Mouse (Mus musculus) kidney, embryonic 15.5 days (tissue): ENCODE data around the gene St3gal5. TPM values are rescaled to one million over a fixed set of nuclear protein-coding genes. Genes with fewer than 3 reads are reported as not detected.
A peak's percentile ranks its signal among the peaks of the same experiment; 100 is the strongest.

Experiments
- ATAC-seq: fragments of 200-750 bp; cut with Nextera tagmentation; replicated peaks from 2 replicates; pipeline ENCODE4 v1.8.0; 2017; ENCODE audit warnings: moderate TSS enrichment; ENCODE audit not compliant: low FRiP score
- H3K27ac ChIP-seq: fragments of 300-500 bp; sonication (generic); 2 replicates; pipeline ENCODE4 v1.5.1; 2015; ENCODE audit warnings: mild to moderate bottlenecking, inconsistent platforms
- H3K27me3 ChIP-seq: fragments of 300-500 bp; sonication (generic); 2 replicates; pipeline ENCODE4 v1.6.1; 2015; ENCODE audit warnings: inconsistent platforms
- H3K36me3 ChIP-seq: fragments of 300-500 bp; sonication (generic); 2 replicates; pipeline ENCODE4 v1.6.1; 2015; ENCODE audit warnings: inconsistent platforms
- H3K4me1 ChIP-seq: fragments of 300-500 bp; sonication (generic); 2 replicates; pipeline ENCODE4 v1.6.1; 2015; ENCODE audit warnings: inconsistent platforms
- H3K4me2 ChIP-seq: fragments of 300-500 bp; sonication (generic); 2 replicates; pipeline ENCODE4 v1.6.1; 2015; ENCODE audit warnings: moderate library complexity, mild to moderate bottlenecking, inconsistent platforms
- H3K4me3 ChIP-seq: fragments of 300-500 bp; sonication (generic); replicated peaks from 2 replicates; pipeline ENCODE4 v1.5.1; 2015; ENCODE audit warnings: mild to moderate bottlenecking, inconsistent platforms
- H3K9ac ChIP-seq: fragments of 300-500 bp; sonication (generic); 2 replicates; pipeline ENCODE4 v1.6.1; 2015; ENCODE audit warnings: mild to moderate bottlenecking, inconsistent platforms
- H3K9me3 ChIP-seq: fragments of 300-500 bp; sonication (generic); replicated peaks from 2 replicates; pipeline ENCODE4 v1.6.1; 2016; ENCODE audit warnings: inconsistent platforms
- WGBS: fragments of 180-500 bp; shearing (Covaris S2); methylation state at CpG from one replicate; pipeline ENCODE4 v1.1.7; 2015; ENCODE audit warnings: mixed read lengths; 5-methylcytosine and 5-hydroxymethylcytosine counted together
- polyA plus RNA-seq: library from polyadenylated mRNA; unstranded; fragments of >200 nt; fragmentation: Nextera tagmentation; extraction: Ambion mirVana; gene quantifications from 2 replicates; pipeline ENCODE4 v1.2.1, GENCODE M21; 2015

St3gal5 gene
- polyA plus RNA-seq, 1 experiment from 2014 or later: 36.3 TPM

DNA sequence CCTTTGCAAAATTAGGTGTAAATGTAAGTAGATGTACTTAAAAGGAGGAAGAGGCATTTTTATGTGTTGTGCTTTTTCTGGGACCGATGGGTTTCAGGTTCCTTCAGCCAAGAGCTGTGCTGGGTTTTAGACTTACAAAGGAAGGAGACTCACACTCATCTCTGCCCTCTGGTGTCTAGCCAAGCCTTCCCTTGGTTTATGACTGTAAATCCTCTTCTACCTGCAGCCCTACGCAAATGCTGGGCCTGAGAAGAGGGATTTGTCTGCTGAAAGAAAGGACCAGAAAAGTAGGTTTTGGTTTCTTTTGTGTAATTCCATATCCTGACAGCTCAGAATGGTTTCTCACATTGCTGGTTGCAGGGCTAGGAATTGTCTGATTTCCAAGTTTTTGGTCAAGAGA is 1.3 kb downstream of the St3gal5 start:
- H3K27ac ChIP-seq: peak overlapping the region; percentile 27; the same call in 1 of the 2 replicates
- peaks cover 46% of the 10 kb centered on the region for H3K4me1 ChIP-seq
- H3K27me3 ChIP-seq: no peaks in the 10 kb centered on the region
- H3K9me3 ChIP-seq: no peaks in the 10 kb centered on the region
- 13% methylated on average over 2 of the region's 2 CpGs for WGBS
- H3K4me2 ChIP-seq: peak overlapping the region; percentile 99
- peak overlapping the region; percentile 80 for H3K4me3 ChIP-seq
- H3K36me3 ChIP-seq: no peaks in the 10 kb centered on the region
- H3K9ac ChIP-seq: 0 out of 2 replicates have a peak overlapping the region, but pooled peaks have one; percentile 78
- no peak for ATAC-seq

DNA sequence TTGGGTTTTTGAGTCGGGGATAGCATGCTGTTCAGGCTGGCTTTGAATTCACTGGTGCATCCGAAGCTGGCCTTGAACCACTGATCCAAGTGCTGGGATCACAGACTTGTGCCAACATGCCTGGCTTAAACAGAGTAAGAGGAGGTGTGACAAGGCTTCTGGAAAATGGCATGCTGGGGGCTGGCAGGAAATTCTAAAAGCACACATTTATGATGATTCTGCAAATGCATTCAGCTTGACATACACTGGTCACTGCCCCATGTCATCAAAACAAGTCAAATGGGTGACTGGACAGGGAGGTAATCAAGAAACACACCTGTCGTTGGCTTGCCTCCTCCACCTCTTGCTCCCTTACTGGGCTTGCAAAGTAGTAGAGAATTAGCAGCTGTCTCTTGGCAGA is 1.9 kb downstream of the St3gal5 start:
- ATAC-seq: no peak
- Histone ChIP-seq H3K4me1 (peaks cover 46% of the 10 kb centered on the region), H3K4me2 (peak overlapping the region; percentile 99), H3K36me3 (no peaks in the 10 kb centered on the region), H3K27me3 (no peaks in the 10 kb centered on the region), H3K9ac (no peak overlapping the region), H3K27ac (no peak overlapping the region), H3K9me3 (no peaks in the 10 kb centered on the region), H3K4me3 (peak overlapping the region; percentile 80; the same call in 1 of the 2 replicates)
- 46% methylated on average over 3 of the region's 3 CpGs for WGBS

DNA sequence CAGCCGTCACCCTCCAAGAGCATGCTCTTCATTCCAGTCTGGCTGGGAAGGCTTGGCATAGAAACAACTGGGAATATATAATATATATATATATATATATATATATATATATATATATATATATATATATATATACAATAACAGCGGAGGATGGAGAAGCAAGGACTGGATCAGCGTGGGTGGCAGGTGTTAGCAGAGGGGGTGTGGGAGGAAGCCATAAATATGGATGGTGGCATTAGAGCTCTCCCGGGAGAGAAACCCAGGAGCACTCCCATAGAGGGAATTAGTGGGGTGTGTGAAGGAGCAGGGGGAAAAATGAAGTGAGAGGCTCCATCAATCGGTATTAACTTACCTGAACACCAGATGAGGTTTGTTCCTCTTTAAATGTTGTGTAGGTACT is 2.8 kb downstream of the St3gal5 start:
- ATAC-seq: no peak
- no peak overlapping the region for H3K9ac ChIP-seq
- H3K4me1 ChIP-seq: peaks cover 46% of the 10 kb centered on the region
- H3K4me3 ChIP-seq: no peak overlapping the region
- H3K36me3 ChIP-seq: no peaks in the 10 kb centered on the region
- H3K4me2 ChIP-seq: no peak overlapping the region
- no peaks in the 10 kb centered on the region for H3K27me3 ChIP-seq
- no peak overlapping the region for H3K27ac ChIP-seq
- H3K9me3 ChIP-seq: no peaks in the 10 kb centered on the region
- 32% methylated on average over 5 of the region's 5 CpGs for WGBS

DNA sequence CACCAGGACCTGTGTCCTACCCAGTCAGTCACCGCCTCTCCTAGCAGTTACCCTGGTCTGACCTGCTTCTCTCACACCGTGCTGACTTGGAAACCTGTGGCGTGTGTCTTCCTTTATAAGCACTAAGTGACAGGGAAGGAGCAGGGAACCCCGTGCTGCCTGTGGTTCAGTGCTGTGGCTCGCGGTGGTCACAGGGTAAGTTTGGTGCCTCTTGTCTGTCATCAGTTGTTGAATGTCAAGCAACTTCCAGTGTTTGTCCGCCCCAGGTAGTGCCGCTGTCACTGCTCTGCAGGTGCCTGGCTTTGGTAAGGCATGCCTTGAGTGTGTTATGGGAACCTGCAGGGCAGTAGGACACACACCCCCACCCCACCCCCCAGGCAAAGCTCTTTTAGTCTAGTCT is 3.5 kb downstream of the St3gal5 start:
- WGBS: 77% methylated on average over 8 of the region's 8 CpGs
- H3K4me3 ChIP-seq: no peak overlapping the region

DNA sequence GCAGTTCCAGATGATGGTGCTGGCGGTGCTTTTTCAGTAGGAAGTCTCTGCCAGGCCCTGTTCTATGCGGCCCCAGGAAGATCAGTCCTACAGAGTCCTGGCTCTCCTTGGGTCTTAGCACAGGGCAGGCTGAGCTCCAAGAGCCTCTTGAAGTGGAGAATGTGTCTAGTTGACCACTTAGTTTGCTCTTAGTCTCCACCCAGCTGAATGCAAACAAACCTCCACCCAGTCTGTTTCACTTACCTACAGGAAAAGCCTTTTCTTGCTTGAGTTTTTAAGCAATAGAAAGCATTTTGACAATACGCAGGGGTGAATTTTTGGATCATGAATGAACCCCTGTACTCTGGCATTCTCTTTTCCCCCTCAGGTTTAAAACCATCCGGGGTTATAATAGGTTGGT is 4.0 kb downstream of the St3gal5 start:
- Histone ChIP-seq H3K36me3 (no peaks in the 10 kb centered on the region), H3K9me3 (no peaks in the 10 kb centered on the region), H3K27me3 (no peaks in the 10 kb centered on the region), H3K27ac (no peak overlapping the region), H3K4me3 (no peak overlapping the region), H3K9ac (no peak overlapping the region), H3K4me2 (no peak overlapping the region), H3K4me1 (peaks cover 36% of the 10 kb centered on the region)
- 78% methylated on average over 4 of the region's 4 CpGs for WGBS
- ATAC-seq: no peak

More for the DNA sequence above, 3.5 kb downstream of the St3gal5 start:
- Histone ChIP-seq H3K36me3 (no peaks in the 10 kb centered on the region), H3K27me3 (no peaks in the 10 kb centered on the region), H3K9me3 (no peaks in the 10 kb centered on the region), H3K9ac (no peak overlapping the region), H3K4me1 (peaks cover 40% of the 10 kb centered on the region), H3K27ac (no peak overlapping the region), H3K4me2 (no peak overlapping the region)
- ATAC-seq: no peak

DNA sequence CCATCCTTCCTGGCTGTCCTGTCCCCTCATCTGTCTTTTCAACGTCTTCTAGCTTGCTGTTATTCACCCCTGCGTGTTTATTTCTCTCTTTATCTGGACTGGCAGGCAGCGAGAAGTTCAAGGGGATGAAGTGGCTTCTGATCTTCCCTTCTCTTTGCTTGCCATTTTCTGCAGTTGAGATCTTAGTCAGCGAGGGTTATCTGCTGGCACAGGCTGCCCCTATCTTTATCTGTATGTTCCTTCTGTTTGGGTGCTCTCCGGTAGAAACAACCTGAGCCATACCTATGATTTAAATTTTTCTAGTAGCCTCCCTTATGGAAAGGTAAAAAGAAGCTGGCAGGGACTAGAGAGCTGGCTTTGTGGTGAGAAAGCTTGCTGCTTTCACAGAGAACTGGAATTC is 4.7 kb downstream of the St3gal5 start:
- Histone ChIP-seq H3K27ac (no peak overlapping the region; the same call in 1 of the 2 replicates), H3K27me3 (no peaks in the 10 kb centered on the region), H3K4me1 (peaks cover 30% of the 10 kb centered on the region), H3K4me3 (no peak overlapping the region), H3K9me3 (no peaks in the 10 kb centered on the region), H3K4me2 (no peak overlapping the region), H3K36me3 (no peaks in the 10 kb centered on the region), H3K9ac (no peak overlapping the region)
- no peak for ATAC-seq
- 67% methylated on average over 5 of the region's 5 CpGs for WGBS

DNA sequence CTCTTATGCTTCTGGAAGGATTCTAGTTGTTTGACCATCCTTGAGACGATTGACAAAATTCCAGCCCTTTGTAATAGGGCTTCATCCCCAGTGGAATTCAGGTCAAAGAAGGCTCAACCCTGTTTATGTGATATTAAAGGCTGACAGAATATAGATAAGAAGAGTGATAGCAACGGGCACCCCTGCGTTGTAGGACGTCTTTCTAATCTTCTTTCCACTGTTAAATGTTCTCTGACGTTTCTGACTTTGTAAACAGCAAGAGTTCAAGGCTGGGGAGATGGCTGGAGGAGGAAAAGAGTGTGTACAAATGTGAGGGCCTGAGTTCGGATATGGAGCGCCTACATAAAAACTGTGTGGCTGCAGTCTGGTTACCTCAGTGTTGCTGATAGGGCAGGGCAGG is 7.1 kb downstream of the St3gal5 start:
- no peaks in the 10 kb centered on the region for H3K27me3 ChIP-seq
- H3K9ac ChIP-seq: no peak overlapping the region
- WGBS: 83% methylated on average over 7 of the region's 7 CpGs
- ATAC-seq: no peak
- no peaks in the 10 kb centered on the region for H3K36me3 ChIP-seq
- H3K9me3 ChIP-seq: no peaks in the 10 kb centered on the region
- no peak overlapping the region for H3K27ac ChIP-seq
- no peak overlapping the region for H3K4me3 ChIP-seq
- H3K4me2 ChIP-seq: no peak overlapping the region
- H3K4me1 ChIP-seq: peaks cover 23% of the 10 kb centered on the region

DNA sequence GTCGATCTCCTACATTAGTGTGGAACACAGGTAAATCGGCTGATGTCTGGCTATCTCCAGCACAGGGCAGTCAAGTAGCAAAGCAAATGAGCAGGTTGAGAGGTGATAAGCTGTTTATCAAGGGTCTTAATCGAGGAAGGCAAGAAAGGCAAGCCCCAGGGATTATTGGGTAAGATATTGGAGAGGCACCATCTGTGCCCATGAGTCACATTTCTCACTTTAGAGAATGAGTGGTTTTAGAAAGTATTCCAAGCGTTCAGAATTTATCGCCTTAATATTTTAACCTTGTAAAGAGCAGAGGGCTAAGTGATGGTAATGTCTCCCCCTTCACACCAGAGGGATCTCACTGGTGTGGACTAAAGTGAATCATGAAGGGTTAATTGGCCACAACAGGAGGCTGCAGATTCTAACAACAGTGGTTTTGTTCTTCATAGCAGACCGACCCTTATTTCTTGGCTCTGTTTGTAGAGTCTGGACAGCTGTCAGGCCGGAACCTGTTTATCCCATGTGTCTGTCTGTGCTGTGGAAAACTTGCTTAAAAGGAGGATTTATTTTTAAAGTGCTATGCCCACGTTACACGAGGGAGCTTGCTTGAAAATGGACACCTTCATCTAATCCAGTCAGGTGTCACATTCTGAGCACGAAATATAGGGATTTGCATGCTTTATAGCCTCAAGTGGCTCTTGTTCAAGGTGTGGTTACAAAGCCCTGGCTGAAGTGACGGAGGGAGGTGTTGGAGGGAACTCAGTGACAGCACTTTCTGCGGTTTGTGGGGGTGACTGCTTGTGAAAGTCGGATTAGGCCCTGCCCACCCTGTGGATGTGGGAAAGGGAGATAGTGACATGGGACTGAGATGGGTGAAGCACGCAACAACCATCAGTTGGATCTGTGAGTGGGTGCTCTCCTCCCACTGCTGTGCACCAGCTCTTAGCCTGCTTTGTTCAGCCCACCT is 11.8 kb downstream of the St3gal5 start:
- H3K4me1 ChIP-seq: peaks cover 20% of the 10 kb centered on the region
- H3K36me3 ChIP-seq: no peaks in the 10 kb centered on the region
- no peaks in the 10 kb centered on the region for H3K27me3 ChIP-seq
- H3K9me3 ChIP-seq: no peaks in the 10 kb centered on the region
- H3K9ac ChIP-seq: no peak overlapping the region
- H3K4me3 ChIP-seq: no peak overlapping the region
- no peak overlapping the region for H3K4me2 ChIP-seq
- no peak overlapping the region for H3K27ac ChIP-seq
- ATAC-seq: no peak
- WGBS: 57% methylated on average over 14 of the region's 14 CpGs

DNA sequence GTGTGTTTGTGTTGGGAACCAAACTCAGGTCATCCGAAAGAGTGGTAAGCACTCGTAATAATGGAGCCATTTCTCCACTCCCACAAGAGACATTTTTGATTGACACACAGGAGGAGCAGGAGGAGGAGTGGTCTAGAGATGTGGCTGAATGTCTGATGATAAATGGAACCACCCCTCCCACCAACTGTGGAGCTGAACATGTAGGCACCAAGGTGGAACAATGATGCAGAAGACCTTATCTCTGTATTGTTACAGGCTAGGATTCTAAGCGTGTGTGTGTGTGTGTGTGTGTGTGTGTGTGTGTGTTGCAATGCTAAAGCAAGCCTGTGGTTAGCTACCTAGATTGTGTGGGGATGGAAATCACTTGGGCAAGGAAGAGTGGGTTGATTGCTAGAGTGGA is 13.2 kb downstream of the St3gal5 start:
- Histone ChIP-seq H3K27ac (no peak overlapping the region), H3K36me3 (no peaks in the 10 kb centered on the region), H3K27me3 (no peaks in the 10 kb centered on the region), H3K4me1 (peaks cover 20% of the 10 kb centered on the region), H3K9ac (no peak overlapping the region), H3K4me2 (no peak overlapping the region), H3K9me3 (no peaks in the 10 kb centered on the region), H3K4me3 (no peak overlapping the region)
- 90% methylated on average over 3 of the region's 3 CpGs for WGBS
- ATAC-seq: no peak

DNA sequence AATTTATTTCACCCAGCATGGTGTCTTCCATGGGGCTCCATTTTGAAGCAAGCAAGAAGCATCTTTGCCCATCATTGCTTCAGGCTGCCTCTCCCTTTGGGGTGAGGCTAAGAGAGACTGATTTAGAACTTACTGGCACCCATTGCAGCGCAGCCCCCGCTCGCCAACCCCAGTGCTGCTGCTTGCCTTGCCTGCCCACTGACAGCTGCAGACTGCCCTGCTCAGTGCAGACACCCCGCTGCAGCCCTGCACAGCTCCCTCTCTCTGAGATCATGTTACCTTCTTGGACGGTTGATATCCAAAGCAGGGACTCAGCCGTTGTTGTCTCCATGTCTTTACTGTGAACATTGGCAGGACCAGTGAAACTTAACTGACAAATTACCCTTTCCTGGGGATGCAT is 15.2 kb downstream of the St3gal5 start:
- Histone ChIP-seq H3K4me2 (no peak overlapping the region), H3K27me3 (no peaks in the 10 kb centered on the region), H3K9ac (no peak overlapping the region), H3K4me1 (peaks cover 20% of the 10 kb centered on the region), H3K4me3 (no peak overlapping the region), H3K9me3 (no peaks in the 10 kb centered on the region), H3K27ac (no peak overlapping the region), H3K36me3 (no peaks in the 10 kb centered on the region)
- ATAC-seq: peak; percentile 89
- WGBS: 18% methylated on average over 6 of the region's 6 CpGs

DNA sequence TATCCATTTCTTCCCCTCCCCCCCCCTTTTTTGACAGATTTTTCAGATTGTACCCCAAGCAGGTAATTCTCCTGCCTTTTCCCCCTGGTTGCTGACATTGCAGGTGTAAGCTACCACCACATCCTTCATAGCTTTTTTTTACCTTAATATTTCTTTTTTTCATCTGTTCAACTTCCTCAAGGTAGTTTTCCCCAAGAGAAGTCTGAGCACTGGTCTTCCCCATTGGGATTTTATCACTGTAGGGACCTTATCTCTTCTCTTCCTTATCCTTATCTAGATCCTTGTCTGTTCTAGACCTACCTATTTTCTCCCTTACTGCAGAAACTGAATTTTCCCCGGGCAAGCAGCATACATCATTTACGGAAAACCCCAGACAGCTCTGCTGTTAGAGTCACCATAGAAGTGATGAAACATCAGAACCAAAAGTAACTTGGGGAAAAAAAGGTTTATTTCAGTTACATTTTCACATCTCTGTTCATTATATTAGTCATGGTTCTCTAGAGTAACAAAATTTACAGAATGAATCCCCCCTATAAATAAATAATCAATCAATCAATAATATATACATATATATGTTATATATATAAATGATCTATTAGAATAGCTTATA is 15.8 kb downstream of the St3gal5 start:
- no peak overlapping the region for H3K27ac ChIP-seq
- 82% methylated on average over 2 of the region's 2 CpGs for WGBS
- peaks cover 20% of the 10 kb centered on the region for H3K4me1 ChIP-seq
- no peak for ATAC-seq
- H3K9ac ChIP-seq: no peak overlapping the region
- H3K9me3 ChIP-seq: no peaks in the 10 kb centered on the region
- H3K4me3 ChIP-seq: no peak overlapping the region
- no peak overlapping the region for H3K4me2 ChIP-seq
- no peaks in the 10 kb centered on the region for H3K27me3 ChIP-seq
- no peaks in the 10 kb centered on the region for H3K36me3 ChIP-seq

DNA sequence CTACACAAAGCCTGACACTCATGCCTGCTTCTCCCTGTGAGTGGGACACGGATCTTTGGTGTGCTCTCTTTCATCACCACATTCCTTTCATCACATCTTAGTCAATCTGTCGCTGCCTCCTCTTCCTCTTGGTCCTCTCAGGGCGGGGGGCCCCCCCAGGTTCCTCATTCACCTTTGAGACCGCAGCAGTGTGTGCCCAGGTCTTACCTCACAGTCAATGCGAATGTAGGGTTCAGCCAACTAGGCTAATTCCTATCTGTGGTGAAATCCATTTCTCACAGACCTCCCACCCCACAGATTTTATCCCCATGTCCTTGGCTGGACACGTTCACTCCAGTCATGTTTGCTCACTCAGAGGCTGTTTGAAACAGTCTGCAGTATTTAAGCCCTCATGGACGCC is 17.5 kb downstream of the St3gal5 start:
- Histone ChIP-seq H3K27me3 (no peaks in the 10 kb centered on the region), H3K9ac (no peak overlapping the region), H3K4me2 (no peak overlapping the region), H3K36me3 (no peaks in the 10 kb centered on the region), H3K9me3 (no peaks in the 10 kb centered on the region), H3K4me1 (peaks cover 9% of the 10 kb centered on the region), H3K27ac (no peak overlapping the region), H3K4me3 (no peak overlapping the region)
- 82% methylated on average over 7 of the region's 7 CpGs for WGBS
- ATAC-seq: no peak
